Mouse (Mus musculus) ES-CJ7 (cell line): ENCODE measurements at regions not wholly inside any gene's neighbourhood (a gene's known extent, or its start where the extent isn't known, plus 50 kb on each side); places are given as distances from the start of the nearest gene placed in this dataset.

Experiments used
- DNase-seq: peaks from one replicate; pipeline ENCODE4 v3.0.0; 2011; ENCODE audit warnings: low read depth, low spot score

- DNase-seq = peak; percentile 39
These were observed 377.6 kb upstream of the Tbx3 start for GRCm38 (mm10) chr5:119292889-119293288.

GRCm38 (mm10) chr5:119299311-119299710 is 371.2 kb upstream of the Tbx3 start:
- no peak for DNase-seq

- peak; percentile 41 for DNase-seq
These were observed 370.4 kb upstream of the Tbx3 start for GRCm38 (mm10) chr5:119300106-119300505.

GRCm38 (mm10) chr5:119301539-119301938 is 368.9 kb upstream of the Tbx3 start:
- peak; percentile 50 for DNase-seq

GRCm38 (mm10) chr5:119304721-119305120 is 365.7 kb upstream of the Tbx3 start:
- DNase-seq = peak; percentile 82

- no peak for DNase-seq
These were observed 362.7 kb upstream of the Tbx3 start for GRCm38 (mm10) chr5:119307768-119308167.

- DNase-seq = peak; percentile 98
These were observed 360.1 kb upstream of the Tbx3 start for GRCm38 (mm10) chr5:119310178-119310930.

DNA sequence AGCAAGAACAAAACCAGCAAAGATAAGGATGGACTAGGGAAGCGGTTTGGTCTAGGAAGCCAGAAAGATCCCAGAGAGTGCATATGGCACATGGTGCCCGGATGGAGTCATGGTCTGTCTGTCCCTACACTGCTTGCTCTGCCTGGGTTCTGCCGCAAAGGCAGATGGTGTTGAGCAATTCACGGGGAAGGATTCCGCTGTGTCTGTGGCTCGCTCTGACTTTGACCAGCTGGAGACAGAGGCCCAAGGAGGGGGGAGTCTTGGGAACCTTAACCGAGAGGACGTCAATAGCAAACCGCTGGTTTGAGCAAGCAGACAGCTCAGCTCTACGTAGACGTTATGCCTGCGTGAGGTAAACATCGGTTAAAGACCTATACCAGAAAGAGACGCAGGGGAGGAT is 357.7 kb upstream of the Tbx3 start:
- no peak for DNase-seq

DNA sequence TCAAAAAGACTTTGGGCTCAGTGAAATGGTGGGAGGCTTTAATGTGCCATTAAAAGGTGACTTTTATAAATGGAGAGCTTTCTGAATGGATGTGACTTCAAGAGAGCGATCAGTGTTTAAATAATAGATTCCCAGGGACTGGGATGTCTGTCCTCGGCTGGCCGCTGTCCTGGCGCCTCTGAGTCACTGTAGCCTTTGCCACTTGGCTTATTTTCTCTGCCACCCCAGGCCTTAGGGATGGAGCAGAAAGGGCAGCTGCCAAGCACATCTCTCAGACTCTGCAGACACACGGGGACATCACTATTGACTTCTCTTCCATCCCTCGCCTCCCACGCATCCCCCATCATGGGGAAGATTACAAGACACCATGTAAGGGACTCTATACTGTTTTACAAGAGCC is 355.3 kb upstream of the Tbx3 start:
- DNase-seq = no peak

- no peak for DNase-seq
These were observed 352.9 kb upstream of the Tbx3 start for GRCm38 (mm10) chr5:119317617-119318016.

DNA sequence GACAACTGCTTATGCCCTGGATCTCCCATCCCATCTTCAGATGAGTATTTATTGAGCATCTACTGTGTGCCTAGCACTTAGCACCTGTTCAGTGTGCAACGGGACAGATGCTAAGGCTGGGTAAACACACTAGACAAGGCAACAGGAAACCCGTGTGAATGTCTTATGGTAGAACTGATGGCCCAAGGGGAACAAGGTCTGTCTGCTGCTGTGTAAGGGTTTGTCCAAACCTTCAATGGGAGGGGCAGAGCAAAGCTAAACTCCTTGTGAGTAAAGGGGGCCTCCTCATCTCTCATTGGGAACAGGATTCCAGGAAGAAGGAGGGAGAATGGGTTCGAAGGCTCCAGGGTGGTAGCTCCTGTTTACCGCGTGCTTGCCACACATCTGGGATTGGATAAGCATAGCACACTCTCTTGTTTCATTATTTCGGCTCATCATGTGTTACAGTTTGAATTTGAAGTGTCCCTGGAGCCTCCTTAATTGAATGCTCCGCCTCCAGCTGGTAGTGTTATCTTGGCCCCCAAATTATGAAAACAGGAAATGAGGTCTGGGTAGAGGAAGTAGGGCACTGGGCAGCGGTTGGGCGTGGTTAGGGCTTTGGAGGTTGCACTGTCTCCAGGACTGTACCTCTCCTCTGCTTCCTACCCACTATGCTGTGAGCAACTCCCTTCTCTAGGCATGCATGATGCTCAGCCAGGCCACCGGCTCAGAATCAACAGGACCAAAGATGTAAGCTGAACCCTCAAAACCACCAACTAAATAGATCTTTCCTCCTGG is 348.9 kb upstream of the Tbx3 start:
- no peak for DNase-seq

- DNase-seq = no peak
These were observed 348.1 kb upstream of the Tbx3 start for GRCm38 (mm10) chr5:119322411-119322810.

DNA sequence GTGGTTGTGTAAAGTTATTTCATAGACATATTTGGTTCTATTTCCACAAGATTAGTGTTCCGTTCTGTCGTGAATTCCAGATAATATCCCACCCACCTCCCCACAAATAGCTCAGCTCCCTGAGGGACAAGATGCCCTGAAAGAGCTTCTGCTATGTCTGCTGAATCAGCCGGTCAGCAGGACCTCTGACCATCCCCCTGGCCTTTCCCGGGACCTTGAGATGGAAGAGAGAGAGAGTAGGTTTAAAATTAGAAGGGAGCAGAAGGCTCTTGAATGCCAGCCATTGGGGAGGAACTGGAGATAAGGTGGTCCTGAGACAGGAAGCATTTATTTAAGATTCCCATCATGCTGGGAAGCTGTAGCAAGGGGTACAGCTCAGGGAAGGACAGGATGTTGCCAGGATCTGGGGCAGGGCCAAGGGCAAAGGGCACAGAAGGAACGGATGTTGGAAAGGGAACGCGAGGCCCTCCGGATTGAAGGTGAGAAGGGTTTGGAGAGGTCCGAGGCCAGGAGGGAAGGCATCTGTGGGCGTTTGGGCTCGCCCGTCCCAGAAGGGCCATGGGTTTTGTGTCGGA is 344.7 kb upstream of the Tbx3 start:
- no peak for DNase-seq

GRCm38 (mm10) chr5:119326895-119327294 is 343.6 kb upstream of the Tbx3 start:
- DNase-seq = no peak

GRCm38 (mm10) chr5:119328971-119329370 is 341.5 kb upstream of the Tbx3 start:
- DNase-seq = no peak

DNA sequence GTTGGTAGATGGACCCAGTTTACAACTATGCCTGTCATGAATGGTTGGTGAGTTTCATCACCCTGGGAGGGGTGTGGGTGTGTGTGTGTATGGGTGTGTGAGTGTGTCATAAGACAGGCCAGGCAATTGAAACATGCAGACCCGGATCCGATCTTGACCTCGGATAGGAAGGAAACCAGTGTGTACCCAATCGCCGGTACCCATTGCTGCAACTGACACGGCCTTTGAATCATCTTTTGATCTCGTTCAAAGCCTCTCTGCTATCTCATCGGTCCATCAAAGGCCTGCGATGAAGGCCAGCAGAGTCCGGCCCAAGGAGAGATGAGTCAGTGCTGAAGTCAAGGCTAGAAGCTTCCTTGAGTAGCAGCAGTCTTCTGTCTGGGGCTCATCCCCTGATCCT is 341.1 kb upstream of the Tbx3 start:
- no peak for DNase-seq

GRCm38 (mm10) chr5:119329860-119330259 is 340.6 kb upstream of the Tbx3 start:
- DNase-seq = no peak

DNA sequence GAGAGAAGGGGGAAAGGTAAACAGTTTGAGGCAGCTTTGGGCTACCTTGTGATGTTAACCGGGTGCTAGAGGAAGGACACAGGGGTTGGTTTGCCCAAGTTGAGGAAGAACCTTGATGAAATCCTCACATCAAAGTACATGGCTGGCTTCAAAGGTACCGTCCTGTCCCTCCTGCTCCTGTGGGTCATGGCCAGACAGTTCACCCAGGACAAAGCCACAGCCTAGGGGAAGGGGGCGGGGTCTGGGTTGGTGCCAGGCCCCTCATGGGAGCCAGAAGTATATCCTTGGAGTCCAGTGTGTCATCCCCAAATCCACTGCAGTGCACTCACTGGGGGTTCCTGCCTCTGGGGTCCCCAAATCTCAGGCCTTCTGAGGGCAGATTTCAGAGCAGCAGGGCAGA is 339.0 kb upstream of the Tbx3 start:
- no peak for DNase-seq

DNA sequence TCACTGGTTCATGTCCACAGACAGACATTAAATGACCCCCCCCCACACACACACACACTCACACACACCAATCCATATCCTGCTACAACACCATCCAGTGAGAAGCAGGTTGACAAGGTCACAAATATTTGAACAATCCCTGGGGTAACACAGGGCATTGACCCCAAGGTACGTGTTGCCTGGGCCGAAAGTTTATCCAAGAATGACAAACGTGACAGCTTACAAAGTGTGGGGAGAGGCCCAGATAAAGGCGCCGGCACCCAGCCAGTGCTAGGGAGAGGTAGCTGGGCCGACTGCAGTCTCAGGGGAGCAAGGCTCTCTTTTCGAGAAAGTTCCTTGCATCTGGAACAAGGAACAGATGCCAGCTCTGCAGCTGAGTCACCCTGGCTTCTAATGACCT is 337.8 kb upstream of the Tbx3 start:
- DNase-seq = no peak

- no peak for DNase-seq
These were observed 335.3 kb upstream of the Tbx3 start for GRCm38 (mm10) chr5:119335211-119335610.

GRCm38 (mm10) chr5:119335979-119336378 is 334.5 kb upstream of the Tbx3 start:
- DNase-seq = no peak

GRCm38 (mm10) chr5:119337739-119338138 is 332.7 kb upstream of the Tbx3 start:
- DNase-seq = no peak

- DNase-seq = no peak
These were observed 331.8 kb upstream of the Tbx3 start for GRCm38 (mm10) chr5:119338711-119339110.
